Mouse (Mus musculus) monocyte, adult 2 months (primary cell): ENCODE data around the gene Creb3.
"Not testable (repeated sequence)": the region's sequence is repeated elsewhere in the genome, so short reads cannot be mapped to it uniquely, and the experiment has no call there.

Experiments used
- DNase-seq, 2 experiments: peaks; one replicate each; pipeline ENCODE4 v3.0.0; 2022; ENCODE audit warnings: low spot score in 2 of 2, low read depth in 1 of 2

The Creb3 gene

GRCm38 (mm10) chr4:43582241-43582640 is 20.1 kb downstream of the Creb3 start:
- DNase-seq: no peak

- no peak for DNase-seq
These were observed 21.3 kb downstream of the Creb3 start for GRCm38 (mm10) chr4:43583421-43583820.

- DNase-seq: no peak
These were observed 22.6 kb downstream of the Creb3 start, which contains the start of gene Msmp for GRCm38 (mm10) chr4:43584444-43585416. TSS of gene Msmp (minus strand) at chr4:43584494.

GRCm38 (mm10) chr4:43585682-43586081 is 23.6 kb downstream of the Creb3 start:
- DNase-seq: no peak

GRCm38 (mm10) chr4:43586411-43586810 is 24.3 kb downstream of the Creb3 start:
- DNase-seq: no peak

GRCm38 (mm10) chr4:43587681-43588080 is 25.5 kb downstream of the Creb3 start:
- DNase-seq: no peak

- no peak for DNase-seq
These were observed 29.4 kb downstream of the Creb3 start for GRCm38 (mm10) chr4:43591543-43591942.

GRCm38 (mm10) chr4:43591961-43592360 is 29.8 kb downstream of the Creb3 start:
- DNase-seq: no peak

- no peak for DNase-seq
These were observed 31.3 kb downstream of the Creb3 start for GRCm38 (mm10) chr4:43593453-43593852.

GRCm38 (mm10) chr4:43596597-43596996 is 34.5 kb downstream of the Creb3 start:
- not testable (repeated sequence) for DNase-seq

GRCm38 (mm10) chr4:43598200-43598599 is 36.1 kb downstream of the Creb3 start:
- no peak for DNase-seq

GRCm38 (mm10) chr4:43598650-43599380 is 36.7 kb downstream of the Creb3 start:
- no peak for DNase-seq

- DNase-seq: no peak
These were observed 38.2 kb downstream of the Creb3 start for GRCm38 (mm10) chr4:43600195-43600934.

GRCm38 (mm10) chr4:43604099-43604498 is 42.0 kb downstream of the Creb3 start:
- DNase-seq: no peak

- DNase-seq: no peak
These were observed 42.9 kb downstream of the Creb3 start for GRCm38 (mm10) chr4:43604751-43605685.

GRCm38 (mm10) chr4:43612534-43612933 is 50.4 kb downstream of the Creb3 start:
- no peak for DNase-seq

- no peak for DNase-seq
These were observed 51.1 kb downstream of the Creb3 start for GRCm38 (mm10) chr4:43613060-43613730.
